Mouse (Mus musculus): ENCODE data around the gene 2310079G19Rik. TPM values are rescaled to one million over a fixed set of nuclear protein-coding genes. Genes with fewer than 3 reads are reported as not detected.
A peak's percentile ranks its signal among the peaks of the same experiment; 100 is the strongest.

Gene 2310079G19Rik
- polyA plus RNA-seq, 1 experiment: not detected

DNA sequence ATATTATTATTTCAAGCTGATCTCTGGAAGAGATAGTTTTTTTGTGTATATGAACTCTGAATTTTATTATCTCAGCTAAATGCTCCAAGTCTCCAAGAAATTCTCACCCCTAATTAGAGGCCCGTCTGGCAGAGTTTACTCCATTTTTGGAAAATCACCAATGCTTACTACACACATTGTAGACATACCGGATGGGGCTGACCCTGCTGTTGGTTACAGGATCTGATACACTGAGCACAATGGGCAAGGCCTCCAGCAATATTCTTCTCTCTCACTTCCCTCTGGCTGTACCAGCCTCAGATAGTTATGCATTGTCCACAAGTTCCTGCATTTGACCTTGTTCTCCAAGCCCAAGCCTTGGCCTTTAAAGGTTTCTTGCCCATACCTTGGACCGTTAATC is 12.6 kb upstream of the 2310079G19Rik start:
- Histone ChIP-seq H3K27ac (ENCODE audit: insufficient read depth, low read depth, low read length) (no peak overlapping the region), H3K4me3 (ENCODE audit: insufficient read depth, low read depth, low read length) (no peak overlapping the region), H3K27me3 (replicated peaks; ENCODE audit: control insufficient read depth, insufficient read depth, low read length) (no peaks in the 10 kb centered on the region), H3K36me3 (ENCODE audit: control insufficient read depth, insufficient read depth, low read length) (no peaks in the 10 kb centered on the region), H3K4me1 (ENCODE audit: control insufficient read depth, insufficient read depth, low read length) (peaks cover 2% of the 10 kb centered on the region; the same call in 1 of the 2 replicates)
- no peak for DNase-seq
- WGBS: 71% methylated on average over 3 of the region's 3 CpGs
- no peak for TF ChIP-seq CTCF (conservative IDR thresholded peaks at IDR 0.05; ENCODE audit: insufficient read depth, insufficient read length, low read depth, low read length)
- TF ChIP-seq POLR2A (IDR thresholded peaks at IDR 0.05; ENCODE audit: low read depth, low read length): no peak

DNA sequence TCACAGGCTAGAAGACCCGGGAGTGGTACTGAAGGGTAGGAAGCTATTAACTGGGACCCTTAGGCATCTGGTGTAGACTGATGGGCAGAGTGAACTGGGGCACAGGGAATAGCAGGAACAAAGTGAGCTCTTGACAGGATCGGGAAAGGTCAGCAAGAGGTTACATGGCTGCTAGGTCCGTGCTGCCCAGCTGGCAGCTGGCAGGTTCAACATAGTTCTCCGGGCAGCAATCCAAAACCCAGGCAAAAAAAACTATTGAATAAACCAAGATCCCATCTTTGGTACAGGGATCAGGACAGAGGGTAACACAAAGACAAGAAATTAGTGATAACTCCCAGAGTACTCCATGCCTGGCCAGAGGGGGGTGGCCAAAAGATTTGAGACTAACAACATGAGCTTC is 7.7 kb upstream of the 2310079G19Rik start:
- Histone ChIP-seq H3K36me3 (ENCODE audit: control insufficient read depth, insufficient read depth, low read length) (no peaks in the 10 kb centered on the region), H3K27ac (ENCODE audit: insufficient read depth, low read depth, low read length) (no peak overlapping the region), H3K27me3 (replicated peaks; ENCODE audit: control insufficient read depth, insufficient read depth, low read length) (no peaks in the 10 kb centered on the region), H3K4me3 (ENCODE audit: insufficient read depth, low read depth, low read length) (no peak overlapping the region), H3K4me1 (ENCODE audit: control insufficient read depth, insufficient read depth, low read length) (peaks cover 2% of the 10 kb centered on the region)
- peak; percentile 83 for DNase-seq
- WGBS: 17% methylated on average over 4 of the region's 4 CpGs
- TF ChIP-seq POLR2A (IDR thresholded peaks at IDR 0.05; ENCODE audit: low read depth, low read length): no peak
- no peak for TF ChIP-seq CTCF (conservative IDR thresholded peaks at IDR 0.05; ENCODE audit: insufficient read depth, insufficient read length, low read depth, low read length)

DNA sequence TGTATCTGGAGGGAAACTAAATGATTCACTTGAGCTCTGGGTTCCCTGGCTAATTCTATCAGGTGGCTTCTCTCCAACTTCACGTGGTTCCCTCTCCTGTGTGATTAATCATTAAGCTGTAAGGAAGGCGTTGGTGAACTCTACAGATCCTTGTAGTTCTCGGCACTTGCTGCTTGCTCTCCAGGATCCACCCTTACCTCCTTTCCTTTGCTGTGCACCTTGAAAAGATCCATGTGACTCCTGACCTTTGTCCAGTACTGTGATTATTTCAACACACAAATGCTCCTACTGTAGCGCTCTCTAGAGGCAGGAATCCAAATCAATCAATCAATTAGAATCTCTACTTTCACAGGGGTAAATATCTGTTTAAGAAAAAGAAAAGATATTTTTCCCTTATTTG is 4.0 kb upstream of the 2310079G19Rik start:
- H3K4me3 ChIP-seq (ENCODE audit: insufficient read depth, low read depth, low read length): no peak overlapping the region
- 21% methylated on average over 4 of the region's 4 CpGs for WGBS
- peak; percentile 93 for DNase-seq
- no peak overlapping the region for H3K27ac ChIP-seq (ENCODE audit: insufficient read depth, low read depth, low read length)
- H3K27me3 ChIP-seq (replicated peaks; ENCODE audit: control insufficient read depth, insufficient read depth, low read length): no peaks in the 10 kb centered on the region
- H3K4me1 ChIP-seq (ENCODE audit: control insufficient read depth, insufficient read depth, low read length): peaks cover 2% of the 10 kb centered on the region
- no peaks in the 10 kb centered on the region for H3K36me3 ChIP-seq (ENCODE audit: control insufficient read depth, insufficient read depth, low read length)
- 0 out of 2 replicates have a peak, but pooled peaks have one; percentile 14 for TF ChIP-seq CTCF (conservative IDR thresholded peaks at IDR 0.05; ENCODE audit: insufficient read depth, insufficient read length, low read depth, low read length)
- no peak for TF ChIP-seq POLR2A (IDR thresholded peaks at IDR 0.05; ENCODE audit: low read depth, low read length)

DNA sequence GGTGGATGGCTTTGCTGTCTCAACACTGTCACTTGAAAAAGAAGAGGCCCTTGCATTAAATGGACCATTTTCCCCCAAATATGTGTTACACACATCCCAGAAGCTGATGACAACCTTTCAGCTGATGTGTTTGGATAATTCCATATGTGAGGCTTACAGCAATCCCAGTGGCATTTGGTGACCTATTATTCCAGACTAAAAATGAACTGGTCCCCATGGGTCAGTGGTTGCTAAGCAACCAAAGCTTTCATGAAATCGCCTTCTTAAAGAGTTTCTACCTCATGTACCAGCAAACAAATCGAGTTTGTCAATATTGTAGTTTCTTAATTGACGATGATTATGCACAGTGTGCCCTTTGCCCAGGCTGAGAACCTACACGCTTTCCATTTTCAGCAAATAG is 14.8 kb downstream of the 2310079G19Rik start:
- Histone ChIP-seq H3K27ac (ENCODE audit: insufficient read depth, low read depth, low read length) (no peak overlapping the region), H3K4me1 (ENCODE audit: control insufficient read depth, insufficient read depth, low read length) (no peaks in the 10 kb centered on the region), H3K4me3 (ENCODE audit: insufficient read depth, low read depth, low read length) (no peak overlapping the region), H3K36me3 (ENCODE audit: control insufficient read depth, insufficient read depth, low read length) (no peaks in the 10 kb centered on the region), H3K27me3 (replicated peaks; ENCODE audit: control insufficient read depth, insufficient read depth, low read length) (no peaks in the 10 kb centered on the region)
- TF ChIP-seq POLR2A (IDR thresholded peaks at IDR 0.05; ENCODE audit: low read depth, low read length) (no peak), CTCF (conservative IDR thresholded peaks at IDR 0.05; ENCODE audit: insufficient read depth, insufficient read length, low read depth, low read length) (no peak)
- WGBS: 90% methylated on average over 4 of the region's 4 CpGs
- no peak for DNase-seq

DNA sequence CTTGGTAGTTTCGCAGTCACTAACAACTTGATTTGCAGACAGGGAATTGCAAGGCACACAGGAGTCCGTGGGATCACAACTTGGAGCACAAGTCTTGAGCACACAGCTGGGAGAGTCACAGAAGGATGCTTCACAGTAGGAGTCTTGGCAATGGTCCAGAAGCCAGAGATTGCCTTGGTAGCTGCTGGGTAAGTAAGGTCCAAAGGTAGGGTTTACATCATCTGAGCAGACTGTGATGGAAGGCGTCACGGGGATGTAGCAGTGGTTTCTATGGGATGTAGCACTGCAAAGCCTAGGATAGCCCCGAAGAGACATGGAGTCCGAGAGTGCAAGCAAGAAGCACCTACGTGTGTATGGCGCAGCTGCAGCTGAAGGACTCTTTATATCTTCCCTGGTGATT is 15.5 kb downstream of the 2310079G19Rik start, which contains the start of gene Krtap24-1:
TSS of gene Krtap24-1 (minus strand) at position 358 of the 400 bp plus-strand sequence.
- H3K27ac ChIP-seq (ENCODE audit: insufficient read depth, low read depth, low read length): no peak within 1 kb of the TSS
- no peak for TF ChIP-seq POLR2A (IDR thresholded peaks at IDR 0.05; ENCODE audit: low read depth, low read length)
- H3K27me3 ChIP-seq (replicated peaks; ENCODE audit: control insufficient read depth, insufficient read depth, low read length): no peaks in the 10 kb centered on the region
- 90% methylated on average over 8 of the region's 8 CpGs for WGBS
- H3K36me3 ChIP-seq (ENCODE audit: control insufficient read depth, insufficient read depth, low read length): no peaks in the 10 kb centered on the region
- H3K4me3 ChIP-seq (ENCODE audit: insufficient read depth, low read depth, low read length): no peak within 1 kb of the TSS
- peak; percentile 11 for DNase-seq
- no peaks in the 10 kb centered on the region for H3K4me1 ChIP-seq (ENCODE audit: control insufficient read depth, insufficient read depth, low read length)

DNA sequence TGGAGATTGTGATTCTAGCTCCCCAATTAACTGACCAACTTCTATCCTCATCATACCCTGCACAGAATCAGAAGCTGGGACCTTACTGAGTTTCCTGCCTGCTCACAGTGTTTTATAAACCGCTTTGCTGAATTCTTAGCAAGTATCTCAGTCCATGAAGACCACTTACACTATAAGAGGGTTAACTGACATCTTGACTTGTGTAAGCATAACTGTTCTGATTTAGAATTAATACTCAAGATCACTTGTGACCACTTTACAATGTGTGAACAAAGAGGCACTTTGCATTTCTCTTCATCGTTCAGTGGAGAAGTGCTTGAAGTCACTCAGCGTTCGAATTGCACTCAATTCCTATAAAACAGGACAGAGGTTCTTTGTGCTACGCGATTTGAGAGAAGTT is 22.9 kb downstream of the 2310079G19Rik start:
- Histone ChIP-seq H3K36me3 (ENCODE audit: control insufficient read depth, insufficient read depth, low read length) (no peaks in the 10 kb centered on the region), H3K27me3 (replicated peaks; ENCODE audit: control insufficient read depth, insufficient read depth, low read length) (no peaks in the 10 kb centered on the region), H3K27ac (ENCODE audit: insufficient read depth, low read depth, low read length) (no peak overlapping the region), H3K4me3 (ENCODE audit: insufficient read depth, low read depth, low read length) (no peak overlapping the region), H3K4me1 (ENCODE audit: control insufficient read depth, insufficient read depth, low read length) (no peaks in the 10 kb centered on the region)
- no peak for DNase-seq
- TF ChIP-seq CTCF (conservative IDR thresholded peaks at IDR 0.05; ENCODE audit: insufficient read depth, insufficient read length, low read depth, low read length) (no peak), POLR2A (IDR thresholded peaks at IDR 0.05; ENCODE audit: low read depth, low read length) (no peak)
- 84% methylated on average over 6 of the region's 6 CpGs for WGBS

DNA sequence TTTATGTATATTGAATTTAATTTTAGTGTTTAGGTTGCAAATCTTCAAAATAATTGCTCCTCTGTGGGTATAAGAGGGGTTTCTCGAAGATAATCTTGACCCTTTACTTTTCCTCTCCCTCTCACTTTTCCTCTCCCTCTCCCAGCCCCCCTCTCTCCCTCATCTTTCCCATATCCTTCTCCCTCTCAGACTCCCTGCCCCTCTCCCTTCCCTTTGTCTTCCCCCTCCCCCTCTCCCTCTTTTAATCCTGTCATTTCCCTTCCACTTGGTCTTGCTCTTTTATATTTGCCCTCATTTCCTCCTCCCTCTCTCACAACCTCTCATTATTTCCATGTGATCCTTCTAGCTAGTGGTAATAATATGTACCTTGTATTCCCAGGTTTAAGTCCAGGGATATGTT is 25.0 kb downstream of the 2310079G19Rik start:
- H3K4me3 ChIP-seq (ENCODE audit: insufficient read depth, low read depth, low read length): no peak overlapping the region
- no peak for DNase-seq
- 79% methylated on average over 1 of the region's 1 CpGs for WGBS
- TF ChIP-seq CTCF (conservative IDR thresholded peaks at IDR 0.05; ENCODE audit: insufficient read depth, insufficient read length, low read depth, low read length): no peak
- TF ChIP-seq POLR2A (IDR thresholded peaks at IDR 0.05; ENCODE audit: low read depth, low read length): no peak
- H3K4me1 ChIP-seq (ENCODE audit: control insufficient read depth, insufficient read depth, low read length): no peaks in the 10 kb centered on the region
- H3K36me3 ChIP-seq (ENCODE audit: control insufficient read depth, insufficient read depth, low read length): no peaks in the 10 kb centered on the region
- no peaks in the 10 kb centered on the region for H3K27me3 ChIP-seq (replicated peaks; ENCODE audit: control insufficient read depth, insufficient read depth, low read length)
- H3K27ac ChIP-seq (ENCODE audit: insufficient read depth, low read depth, low read length): no peak overlapping the region

DNA sequence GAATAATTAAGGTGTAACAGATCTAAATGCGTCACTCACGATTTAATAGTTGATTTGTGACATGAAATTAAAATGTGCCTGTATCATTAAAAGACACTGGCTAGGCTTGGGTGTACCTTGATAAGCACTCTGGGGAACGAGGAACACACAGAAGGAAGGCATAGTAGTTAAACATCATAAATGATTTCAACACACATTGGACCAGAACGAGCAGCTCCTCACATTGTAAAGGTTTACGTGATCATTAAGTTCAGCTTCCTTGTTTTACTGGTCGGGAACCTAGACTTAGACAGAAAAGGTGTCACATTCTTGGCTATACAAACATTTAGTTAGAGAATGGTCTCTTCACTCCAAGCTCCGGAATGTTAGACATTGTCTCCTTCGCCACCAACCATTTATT is 27.2 kb downstream of the 2310079G19Rik start:
- no peak for DNase-seq
- Histone ChIP-seq H3K36me3 (ENCODE audit: control insufficient read depth, insufficient read depth, low read length) (no peaks in the 10 kb centered on the region), H3K4me1 (ENCODE audit: control insufficient read depth, insufficient read depth, low read length) (no peaks in the 10 kb centered on the region), H3K27me3 (replicated peaks; ENCODE audit: control insufficient read depth, insufficient read depth, low read length) (no peaks in the 10 kb centered on the region), H3K27ac (ENCODE audit: insufficient read depth, low read depth, low read length) (no peak overlapping the region), H3K4me3 (ENCODE audit: insufficient read depth, low read depth, low read length) (no peak overlapping the region)
- WGBS: 54% methylated on average over 8 of the region's 8 CpGs
- no peak for TF ChIP-seq CTCF (conservative IDR thresholded peaks at IDR 0.05; ENCODE audit: insufficient read depth, insufficient read length, low read depth, low read length)
- no peak for TF ChIP-seq POLR2A (IDR thresholded peaks at IDR 0.05; ENCODE audit: low read depth, low read length)
